Mouse (Mus musculus): ENCODE results near the gene Uvrag.

Uvrag gene

GRCm38 (mm10) chr7:99094336-99094735 is 46.6 kb downstream of the Uvrag start:
- DNase-seq = no peak

- no peak for DNase-seq
Observed at GRCm38 (mm10) chr7:99091915-99092645, 48.9 kb downstream of the Uvrag start.

- peak; percentile 58 to 61 for DNase-seq
Observed at GRCm38 (mm10) chr7:99089716-99090115, 51.2 kb downstream of the Uvrag start.

- DNase-seq = no peak
Observed at GRCm38 (mm10) chr7:99088576-99089346, 52.2 kb downstream of the Uvrag start.

GRCm38 (mm10) chr7:99087581-99087980 is 53.4 kb downstream of the Uvrag start:
- DNase-seq = no peak

- DNase-seq = no peak
Observed at GRCm38 (mm10) chr7:99086646-99087443, 54.1 kb downstream of the Uvrag start.

GRCm38 (mm10) chr7:99085249-99085648 is 55.7 kb downstream of the Uvrag start:
- DNase-seq = no peak

- peak; percentile 83 to 87 for DNase-seq
Observed at GRCm38 (mm10) chr7:99079522-99079921, 61.4 kb downstream of the Uvrag start.

GRCm38 (mm10) chr7:99078805-99079204 is 62.1 kb downstream of the Uvrag start:
- DNase-seq = no peak

GRCm38 (mm10) chr7:99077234-99077633 is 63.7 kb downstream of the Uvrag start:
- DNase-seq = no peak

- DNase-seq = no peak
Observed at GRCm38 (mm10) chr7:99075101-99075500, 65.8 kb downstream of the Uvrag start.

GRCm38 (mm10) chr7:99073734-99074372 is 67.1 kb downstream of the Uvrag start:
- DNase-seq = peak; percentile 63 to 71

- DNase-seq = no peak
Observed at GRCm38 (mm10) chr7:99067710-99068109, 73.2 kb downstream of the Uvrag start.

GRCm38 (mm10) chr7:99065920-99066319 is 75.0 kb downstream of the Uvrag start:
- no peak for DNase-seq

- DNase-seq = no peak
Observed at GRCm38 (mm10) chr7:99065391-99065831, 75.5 kb downstream of the Uvrag start.

- no peak for DNase-seq
Observed at GRCm38 (mm10) chr7:99064795-99065194, 76.1 kb downstream of the Uvrag start.

GRCm38 (mm10) chr7:99062263-99062662 is 78.7 kb downstream of the Uvrag start:
- DNase-seq = peak in 1 of 2 experiments; percentile 41

- DNase-seq = peak; percentile 52 to 61
Observed at GRCm38 (mm10) chr7:99061056-99061680, 79.8 kb downstream of the Uvrag start.

- peak; percentile 50 to 79 for DNase-seq
Observed at GRCm38 (mm10) chr7:99060476-99060875, 80.5 kb downstream of the Uvrag start.

GRCm38 (mm10) chr7:99059934-99060333 is 81.0 kb downstream of the Uvrag start:
- no peak for DNase-seq

GRCm38 (mm10) chr7:99057053-99057630 is 83.8 kb downstream of the Uvrag start:
- no peak for DNase-seq

GRCm38 (mm10) chr7:99053626-99054025 is 87.3 kb downstream of the Uvrag start:
- DNase-seq = no peak
